Mouse (Mus musculus): Measurements from ENCODE around the gene Spats1.

GRCm38 (mm10) chr17:45398021-45398420 is 77.2 kb downstream of the Spats1 start:
- TF ChIP-seq CTCF (IDR thresholded peaks at IDR 0.05; ENCODE audit: control insufficient read depth, insufficient read depth, insufficient read length) = no peak
- TF ChIP-seq FOSL1 (IDR thresholded peaks at IDR 0.05; ENCODE audit: insufficient read depth, low read length, poor library complexity, severe bottlenecking) = no peak

All from C2C12 (cell line).